Mouse (Mus musculus): Measurements from ENCODE around the gene Olfr437.
"Not testable (repeated sequence)": the region's sequence is repeated elsewhere in the genome, so short reads cannot be mapped to it uniquely, and the experiment has no call there.

The Olfr437 gene

DNA sequence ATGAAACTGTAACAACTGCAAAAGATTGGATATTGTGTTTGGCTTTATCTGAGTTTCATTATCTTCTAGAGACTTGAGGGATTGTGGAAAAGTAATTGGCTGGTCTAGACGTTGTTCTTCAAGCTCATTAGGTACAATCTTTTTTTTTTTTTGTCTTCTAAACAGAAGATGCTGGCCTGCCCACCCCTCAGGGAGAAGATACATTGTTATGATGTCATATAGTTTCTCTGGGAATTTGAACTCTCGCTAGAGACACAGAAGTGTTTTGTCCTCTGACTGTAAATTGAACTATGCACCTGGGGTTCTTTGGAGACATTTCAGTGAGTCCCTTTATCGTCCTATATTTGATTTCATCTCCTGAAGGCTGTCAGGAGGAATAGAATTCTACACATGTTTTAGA, at the start of gene Olfr437:
Gene Olfr437 (plus strand): TSS at position 301 of the 400 bp plus-strand sequence.
- no peak for DNase-seq (ENCODE audit: low read depth, low spot score)

DNA sequence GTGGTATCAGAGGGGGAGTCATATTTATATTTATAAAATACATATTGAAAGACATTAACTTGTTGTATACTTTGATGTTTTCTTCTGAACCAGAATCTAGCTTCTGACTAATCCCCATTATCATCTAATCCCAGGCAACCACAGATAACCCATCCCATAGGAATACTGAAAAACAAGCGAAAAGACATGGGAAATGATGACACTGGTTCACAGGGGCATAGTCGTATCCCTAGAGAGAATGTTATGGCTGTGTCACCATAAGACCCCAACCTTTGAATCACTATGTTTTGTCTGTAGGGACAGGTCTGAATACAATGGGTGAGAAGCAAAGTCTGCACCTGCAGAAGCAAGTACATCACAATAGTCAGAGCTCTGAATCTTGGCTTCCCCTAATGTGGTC, 16.8 kb upstream of the Olfr437 start, which contains the start of gene Olfr237-ps1:
Gene Olfr237-ps1 (plus strand): TSS at position 301 of the 400 bp plus-strand sequence.
- DNase-seq (ENCODE audit: low read depth, low spot score) = not testable (repeated sequence)

GRCm38 (mm10) chr6:43159502-43159901, 3.6 kb upstream of the Olfr437 start:
- no peak for DNase-seq (ENCODE audit: low read depth, low spot score)

DNA sequence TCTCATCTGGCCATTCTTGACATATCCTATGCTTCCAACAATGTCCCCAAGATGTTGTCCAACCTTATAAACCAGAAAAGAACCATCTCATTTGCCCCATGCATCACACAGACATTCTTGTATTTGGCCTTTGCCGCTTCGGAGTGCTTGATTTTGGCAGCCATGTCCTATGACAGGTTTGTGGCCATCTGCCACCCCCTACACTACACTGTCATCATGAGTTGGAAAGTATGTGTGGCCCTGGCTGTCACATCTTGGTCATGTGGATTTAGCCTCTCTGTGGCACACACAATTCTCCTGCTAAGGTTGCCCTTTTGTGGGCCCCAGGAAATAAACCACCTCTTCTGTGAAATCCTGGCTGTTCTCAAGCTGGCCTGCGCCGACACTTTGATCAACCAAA, 4.2 kb downstream of the Olfr437 start:
- DNase-seq (ENCODE audit: low read depth, low spot score) = no peak

DNA sequence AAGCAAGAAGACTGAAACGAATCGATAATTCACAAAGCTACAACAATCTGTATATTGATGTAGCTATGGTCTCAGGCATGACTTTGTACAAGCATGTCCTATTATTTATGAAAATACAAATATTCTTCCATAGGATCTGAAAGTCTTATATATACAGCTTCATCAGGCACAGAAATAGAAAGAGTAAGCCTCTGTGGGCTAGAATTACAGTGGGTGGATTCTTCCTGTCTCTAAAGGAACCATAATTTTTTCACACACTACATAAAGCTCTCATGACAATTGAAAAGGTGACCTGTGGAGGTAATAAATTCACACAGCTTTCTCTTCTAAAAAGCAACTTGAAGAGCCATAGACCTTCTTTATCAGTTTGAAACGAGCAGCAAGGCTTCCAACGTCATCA, 8.8 kb downstream of the Olfr437 start, which contains the start of gene Olfr13:
Gene Olfr13 (plus strand): TSS at position 301 of the 400 bp plus-strand sequence.
- DNase-seq (ENCODE audit: low read depth, low spot score) = no peak

DNA sequence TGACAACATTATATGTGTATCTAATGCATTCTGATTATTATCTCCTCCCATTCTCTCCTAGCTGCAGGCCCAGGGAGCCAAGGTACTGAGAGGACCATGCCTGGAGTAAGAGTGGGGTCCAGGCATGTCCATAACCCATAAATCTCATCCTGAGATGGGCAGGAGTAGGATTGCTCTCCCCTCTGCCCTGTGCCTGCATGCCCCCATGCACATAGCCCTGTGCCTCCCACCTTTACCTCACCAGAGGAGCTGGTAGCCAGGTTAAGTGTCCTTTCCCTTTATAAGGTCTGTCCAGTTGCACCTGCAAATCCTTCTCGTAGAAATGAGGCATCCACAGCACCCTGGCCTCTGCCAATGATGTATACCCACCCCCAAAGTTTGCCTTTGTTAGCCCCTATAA, 15.0 kb downstream of the Olfr437 start:
- DNase-seq (ENCODE audit: low read depth, low spot score) = no peak

GRCm38 (mm10) chr6:43178584-43179501, 15.8 kb downstream of the Olfr437 start:
- DNase-seq (ENCODE audit: low read depth, low spot score) = no peak

DNA sequence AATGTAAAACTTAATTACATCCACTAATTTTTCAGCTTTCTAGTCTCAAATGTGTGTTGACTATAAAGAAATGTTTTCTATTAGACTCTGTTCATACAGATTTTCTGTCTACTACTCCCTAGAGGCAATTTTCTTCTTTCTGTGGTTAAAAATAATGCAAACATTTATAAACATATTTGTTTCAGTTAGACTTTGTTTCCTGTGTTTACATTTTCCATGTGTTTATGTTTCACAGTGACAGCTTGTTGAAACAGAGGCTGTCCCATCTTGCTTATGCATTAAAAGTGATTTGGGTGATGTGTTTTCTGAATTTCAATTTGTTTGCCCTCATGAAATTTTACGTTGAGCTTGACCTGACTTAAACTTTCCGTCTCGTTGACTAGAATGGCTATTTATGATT, 27.9 kb downstream of the Olfr437 start:
- no peak for DNase-seq (ENCODE audit: low read depth, low spot score)

- peak; percentile 2 for DNase-seq (ENCODE audit: low read depth, low spot score)
Observed at GRCm38 (mm10) chr6:43196781-43197180, 33.7 kb downstream of the Olfr437 start, which contains the start of gene Olfr435. Olfr435 (plus strand) TSS chr6:43197146.

DNA sequence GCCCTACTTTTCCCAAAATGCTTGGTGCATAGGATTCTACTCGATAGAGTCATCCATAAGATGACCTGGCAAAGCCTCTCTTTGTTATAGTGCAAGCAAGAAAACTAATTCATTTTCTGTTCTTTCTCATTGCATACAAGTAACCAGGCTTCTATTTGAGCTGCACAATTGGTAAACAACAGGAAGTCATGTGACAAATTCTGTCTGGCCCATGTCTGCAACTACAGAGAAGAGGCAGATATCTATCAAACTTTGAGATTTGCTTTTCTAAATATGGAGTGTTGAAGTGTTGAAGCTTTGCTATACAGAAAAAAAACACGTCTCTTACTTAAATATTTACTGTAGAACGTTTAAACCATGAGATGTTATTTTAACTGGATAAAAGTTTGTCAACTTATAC, 35.0 kb downstream of the Olfr437 start:
- DNase-seq (ENCODE audit: low read depth, low spot score) = no peak

- DNase-seq (ENCODE audit: low read depth, low spot score) = no peak
Observed at GRCm38 (mm10) chr6:43202786-43203185, 39.7 kb downstream of the Olfr437 start.

- no peak for DNase-seq (ENCODE audit: low read depth, low spot score)
Observed at GRCm38 (mm10) chr6:43205355-43205754, 42.3 kb downstream of the Olfr437 start.

- DNase-seq (ENCODE audit: low read depth, low spot score) = not testable (repeated sequence)
Observed at GRCm38 (mm10) chr6:43212873-43213272, 49.8 kb downstream of the Olfr437 start, which contains the start of gene Olfr434. Olfr434 (plus strand) TSS chr6:43213021.

All from CD4-positive helper T cell, adult 2 months (primary cell).